Mouse (Mus musculus) ES-Bruce4 (cell line): Measurements from ENCODE around the gene Dynlt1f.
"Not testable (repeated sequence)": the region's sequence is repeated elsewhere in the genome, so short reads cannot be mapped to it uniquely, and the experiment has no call there.

ENCODE experiments used
- CTCF ChIP-seq: IDR thresholded peaks from one replicate; pipeline ENCODE4 v1.8.1; 2011; ENCODE audit warnings: low read depth, low read length
- POLR2A ChIP-seq: IDR thresholded peaks from one replicate; pipeline ENCODE4 v1.8.1; 2011; ENCODE audit warnings: low read length; ENCODE audit not compliant: insufficient read depth

GRCm38 (mm10) chr17:6681721-6682120 is 26.0 kb upstream of the Dynlt1f start:
- not testable (repeated sequence) for TF ChIP-seq CTCF, POLR2A
